Comparison of ENCODE assay signal across 9 mouse cellular contexts in the genomic region with DNA sequence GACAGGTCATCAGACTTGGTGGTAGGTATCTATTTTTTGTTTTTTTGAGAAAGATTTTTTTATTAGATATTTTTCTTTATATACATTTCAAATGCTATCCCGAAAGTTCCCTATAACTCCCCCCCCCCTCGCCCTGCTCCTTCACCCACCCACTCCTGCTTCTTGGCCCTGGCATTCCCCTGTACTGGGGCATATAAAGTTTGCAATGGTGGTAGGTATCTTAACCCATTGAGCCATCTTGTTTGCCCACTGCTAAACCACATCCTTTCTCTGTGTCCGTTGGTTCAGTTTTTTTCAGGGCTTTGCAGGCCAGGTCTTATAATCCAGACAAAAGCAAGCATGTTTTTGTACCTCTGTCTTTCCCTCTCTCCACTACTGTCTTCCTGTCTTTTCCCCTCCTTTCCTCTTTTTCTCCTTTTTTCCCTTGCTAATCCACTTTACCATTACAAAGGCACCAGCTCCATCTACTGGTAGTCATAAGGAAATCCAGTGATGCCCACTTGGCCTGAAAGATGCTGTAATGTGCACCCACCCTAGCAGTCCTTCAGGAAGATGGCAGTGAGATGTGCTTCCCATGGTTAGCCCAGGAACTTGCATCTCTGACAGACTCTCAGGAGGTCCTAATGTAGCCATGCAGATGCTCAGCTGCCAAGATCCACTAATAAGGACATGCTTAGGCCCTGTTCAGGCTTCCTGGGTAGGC. TPM values are rescaled to one million over a fixed set of nuclear protein-coding genes. Genes with fewer than 3 reads are reported as not detected.
DNase-seq lines count a peak whose midpoint lies in the region; ATAC-seq lines count a peak whose summit lies in the region.
"Had no signal": no experiment of that assay in that cellular context is flagged by ENCODE, and none has a peak within 500 bp of the region (broad histone marks: within the 10 kb centered on the region; RNA-seq: fewer than 3 reads in every experiment).

No protein-coding gene starts in this region.

- peak; percentile 55 for ATAC-seq in forebrain, embryonic 13.5 days
- no peak for ATAC-seq in neural tube, embryonic 11.5 days (ENCODE audit: insufficient read depth, low FRiP score, low TSS enrichment)

- H3K27ac ChIP-seq in forebrain, embryonic 13.5 days: no peak overlapping the region
- no peak overlapping the region for H3K27ac ChIP-seq in neural tube, embryonic 11.5 days (ENCODE audit: low read depth, low read length)
- H3K27ac ChIP-seq: liver, embryonic 13.5 days had no signal

- 65% methylated on average over 3 of the region's 3 CpGs for WGBS in forebrain, embryonic 13.5 days
- 61% methylated on average over 3 of the region's 3 CpGs for WGBS in neural tube, embryonic 11.5 days

- H3K36me3 ChIP-seq in forebrain, embryonic 13.5 days (ENCODE audit: poor library complexity, severe bottlenecking): no peaks in the 10 kb centered on the region
- H3K36me3 ChIP-seq in neural tube, embryonic 11.5 days (ENCODE audit: control insufficient read depth, insufficient read depth, low read length): no peaks in the 10 kb centered on the region
- H3K36me3 ChIP-seq: liver, embryonic 13.5 days had no signal

- H3K9ac ChIP-seq in forebrain, embryonic 13.5 days: no peak overlapping the region
- H3K9ac ChIP-seq in neural tube, embryonic 11.5 days (ENCODE audit: low read length): no peak overlapping the region
- H3K9ac ChIP-seq: liver, embryonic 13.5 days had no signal

- H3K9me3 ChIP-seq in forebrain, embryonic 13.5 days (replicated peaks): no peaks in the 10 kb centered on the region
- H3K9me3 ChIP-seq in neural tube, embryonic 11.5 days (ENCODE audit: control insufficient read depth, low read length): no peaks in the 10 kb centered on the region
- H3K9me3 ChIP-seq: liver, embryonic 13.5 days had no signal

- DNase-seq in layer of hippocampus, postnatal 10 days (ENCODE audit: low spot score in 2 of 2): peak; percentile 21 to 43
- no peak for DNase-seq in layer of hippocampus, adult 9-11 months
- peak; percentile 23 for DNase-seq in ZHBTc4 (ENCODE audit: low read depth, low spot score)
- peak; percentile 29 for DNase-seq in neural tube, embryonic 11.5 days (ENCODE audit: low spot score)
- DNase-seq in gastrocnemius, postnatal 25 days: no peak
- no peak for DNase-seq in ovary, postnatal 10 days (ENCODE audit: low spot score)
- DNase-seq: liver, embryonic 13.5 days had no signal

- H3K27me3 ChIP-seq in forebrain, embryonic 13.5 days: no peaks in the 10 kb centered on the region
- H3K27me3 ChIP-seq in neural tube, embryonic 11.5 days (ENCODE audit: control insufficient read depth, insufficient read depth, low read length): no peaks in the 10 kb centered on the region
- H3K27me3 ChIP-seq: liver, embryonic 13.5 days had no signal

- no peak overlapping the region for H3K4me2 ChIP-seq in forebrain, embryonic 13.5 days
- no peak overlapping the region for H3K4me2 ChIP-seq in neural tube, embryonic 11.5 days (ENCODE audit: low read depth)
- H3K4me2 ChIP-seq: liver, embryonic 13.5 days had no signal

- no peaks in the 10 kb centered on the region for H3K4me1 ChIP-seq in forebrain, embryonic 13.5 days
- H3K4me1 ChIP-seq in neural tube, embryonic 11.5 days (ENCODE audit: control insufficient read depth, insufficient read depth, low read length): no peaks in the 10 kb centered on the region
- H3K4me1 ChIP-seq: liver, embryonic 13.5 days had no signal

- no peak overlapping the region for H3K4me3 ChIP-seq in forebrain, embryonic 13.5 days
- H3K4me3 ChIP-seq in neural tube, embryonic 11.5 days (ENCODE audit: low read depth, low read length): no peak overlapping the region
- H3K4me3 ChIP-seq: liver, embryonic 13.5 days had no signal

RNA-seq across cellular contexts. Expression of a gene that starts 44.3 kb away (rescaled TPM):
- total RNA-seq in layer of hippocampus, postnatal 10 days (2021): 10 to 100 TPM; 55.9 to 60.9 TPM
- 9.6 and 10.7 TPM in 2 replicates for polyA plus RNA-seq in forebrain, embryonic 13.5 days (2015; fragmentation: Nextera tagmentation; extraction: Ambion mirVana)
- 7.9 and 8.0 TPM in 2 replicates for polyA plus RNA-seq in neural tube, embryonic 11.5 days (2014; fragmentation: Nextera tagmentation; extraction: Ambion mirVana)
- total RNA-seq in gastrocnemius, postnatal 25 days (2021): under 1 TPM in 1 of 2 experiments, not detected in 1; 0.21 TPM
- polyA plus RNA-seq: liver, embryonic 13.5 days had no signal

RNA-seq across cellular contexts. Expression of a gene that starts 45.0 kb away (rescaled TPM):
- total RNA-seq in layer of hippocampus, postnatal 10 days (2021): not detected
- not detected in 2 replicates for polyA plus RNA-seq in forebrain, embryonic 13.5 days (2015; fragmentation: Nextera tagmentation; extraction: Ambion mirVana)
- polyA plus RNA-seq in neural tube, embryonic 11.5 days (2014; fragmentation: Nextera tagmentation; extraction: Ambion mirVana): not detected in 2 replicates
- total RNA-seq in gastrocnemius, postnatal 25 days (2021): not detected
- polyA plus RNA-seq: heart, embryonic 16.5 days; liver, embryonic 13.5 days had no signal

Comparison
In these comparisons a context has a peak if more than half of its experiments do, and no peak if none do; other contexts are left out.
1. DNase-seq: peak in layer of hippocampus, postnatal 10 days (2 of 2), ZHBTc4 (single experiment) and neural tube, embryonic 11.5 days (single experiment); none in layer of hippocampus, adult 9-11 months (single experiment), gastrocnemius, postnatal 25 days (single experiment) and ovary, postnatal 10 days (single experiment).
2. RNA of a gene that starts 44.3 kb away (total RNA-seq): 55.9 to 60.9 TPM in layer of hippocampus, postnatal 10 days; 0.21 TPM in gastrocnemius, postnatal 25 days; every median in the first group is over 10 times any median in the second.